Mouse (Mus musculus) stomach, postnatal 0 days (tissue): ENCODE measurements around the gene Magi1. TPM values are rescaled to one million over a fixed set of nuclear protein-coding genes. Genes with fewer than 3 reads are reported as not detected.

Experiments used
- ATAC-seq: fragments of 200-750 bp; cut with Nextera tagmentation; 2 replicates; pipeline ENCODE4 v1.8.0; 2017; ENCODE audit not compliant: low FRiP score, low TSS enrichment
- DNase-seq: peaks from one replicate; pipeline ENCODE4 v3.0.0-alpha.2; 2016; ENCODE audit warnings: low spot score
- H3K27ac ChIP-seq: fragments of 300-500 bp; sonication (generic); replicated peaks from 2 replicates; pipeline ENCODE4 v1.5.1; 2014; ENCODE audit warnings: mild to moderate bottlenecking, control low read depth
- H3K27me3 ChIP-seq: fragments of 300-500 bp; sonication (generic); 2 replicates; pipeline ENCODE4 v1.6.1; 2014; ENCODE audit warnings: low read length; ENCODE audit not compliant: control insufficient read depth, insufficient read depth
- H3K36me3 ChIP-seq: fragments of 300-500 bp; sonication (generic); 2 replicates; pipeline ENCODE4 v1.6.1; 2014; ENCODE audit warnings: low read length, mixed read lengths; ENCODE audit not compliant: control insufficient read depth, insufficient read depth
- H3K4me1 ChIP-seq: fragments of 300-500 bp; sonication (generic); replicated peaks from 2 replicates; pipeline ENCODE4 v1.6.1; 2014; ENCODE audit warnings: antibody characterized with exemption; ENCODE audit not compliant: control insufficient read depth, insufficient read depth
- H3K4me2 ChIP-seq: fragments of 300-500 bp; sonication (generic); replicated peaks from 2 replicates; pipeline ENCODE4 v1.6.1; 2014; ENCODE audit warnings: low read depth, mild to moderate bottlenecking, control low read depth, moderate library complexity
- H3K4me3 ChIP-seq: fragments of 300-500 bp; sonication (generic); 2 replicates; pipeline ENCODE4 v1.5.1; 2014; ENCODE audit warnings: low read depth, low read length, control low read depth
- H3K9ac ChIP-seq: fragments of 300-500 bp; sonication (generic); 2 replicates; pipeline ENCODE4 v1.6.1; 2014; ENCODE audit warnings: mild to moderate bottlenecking, low read length, control low read depth, mixed read lengths
- H3K9me3 ChIP-seq: fragments of 300-500 bp; sonication (generic); 2 replicates; pipeline ENCODE4 v1.6.1; 2016; ENCODE audit warnings: low read length; ENCODE audit not compliant: control insufficient read depth
- CTCF ChIP-seq: IDR thresholded peaks from 2 replicates; pipeline ENCODE4 v1.5.1; 2016; ENCODE audit warnings: antibody characterized with exemption, low read depth, mild to moderate bottlenecking, moderate library complexity
- EP300 ChIP-seq: optimal IDR thresholded peaks from 2 replicates; pipeline ENCODE3; 2016; ENCODE audit warnings: antibody characterized with exemption
- WGBS: fragments of 180-500 bp; shearing (Covaris S2); extraction: QIAGEN DNeasy Blood & Tissue Kit; methylation state at CpG from one replicate; pipeline ENCODE4 v1.1.7; 2014; 5-methylcytosine and 5-hydroxymethylcytosine counted together
- polyA plus RNA-seq: library from polyadenylated mRNA; unstranded; fragments of >200 nt; fragmentation: Nextera tagmentation; extraction: Ambion mirVana; gene quantifications from 2 replicates; pipeline ENCODE4 v1.2.1, GENCODE M21; 2015

Gene Magi1
- polyA plus RNA-seq, 1 experiment from 2014 or later = 4.4 TPM

DNA sequence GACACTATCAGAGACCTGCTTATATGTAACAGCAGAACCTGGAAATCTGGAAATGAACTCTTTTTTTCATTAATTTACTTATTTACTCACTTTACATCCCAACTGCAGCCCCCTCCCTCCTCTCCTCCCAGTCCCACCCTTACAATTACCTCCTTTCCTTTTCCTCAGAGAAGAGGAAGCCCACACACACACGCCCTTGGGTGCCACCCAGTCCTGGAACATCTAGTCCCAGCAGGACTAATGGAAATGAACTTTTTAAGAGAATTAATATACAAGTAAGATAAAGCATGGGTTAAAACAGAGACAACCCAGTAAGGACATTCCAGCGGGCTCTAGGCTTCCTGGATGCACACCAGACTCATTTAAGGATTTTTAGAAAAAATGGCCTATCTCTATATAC lies 46.8 kb downstream of the Magi1 start:
- H3K27ac ChIP-seq = no peak overlapping the region
- DNase-seq (no peak), ATAC-seq (no peak)
- H3K4me1 ChIP-seq = 0 out of 2 replicates have a peak, but pooled peaks cover 3% of the 10 kb centered on the region
- H3K9me3 ChIP-seq = no peaks in the 10 kb centered on the region
- no peaks in the 10 kb centered on the region for H3K27me3 ChIP-seq
- TF ChIP-seq EP300 = no peak
- TF ChIP-seq CTCF = no peak
- WGBS = 86% methylated on average over 2 of the region's 2 CpGs
- H3K4me3 ChIP-seq = no peak overlapping the region
- no peak overlapping the region for H3K4me2 ChIP-seq
- no peak overlapping the region for H3K9ac ChIP-seq
- H3K36me3 ChIP-seq = no peaks in the 10 kb centered on the region

DNA sequence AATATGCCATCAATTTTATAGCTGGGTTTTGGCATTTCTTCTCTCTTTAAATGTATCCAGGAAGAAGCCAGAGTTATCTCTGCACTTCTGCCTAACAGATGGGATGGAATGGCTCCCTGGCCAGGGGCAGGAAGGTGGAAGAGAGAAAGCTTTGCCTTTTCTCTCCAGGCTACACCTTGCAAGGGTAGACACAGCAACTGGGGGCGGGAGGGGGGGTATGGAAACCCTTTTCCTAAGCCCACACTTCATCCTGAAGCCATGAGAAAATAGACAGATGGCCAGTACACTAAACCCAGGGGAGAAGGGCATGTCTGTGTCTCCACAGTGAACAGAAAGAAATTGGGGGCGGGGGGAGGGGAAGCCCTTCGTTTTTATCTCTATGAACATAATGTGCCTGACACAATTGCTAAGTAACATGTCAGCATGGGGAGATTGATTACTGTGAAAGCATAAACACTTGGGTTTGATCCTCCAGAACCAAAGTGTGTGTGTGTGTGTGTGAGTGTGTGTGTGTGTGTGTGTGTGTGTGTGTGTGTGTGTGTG lies 51.4 kb downstream of the Magi1 start:
- H3K27ac ChIP-seq = no peak overlapping the region
- TF ChIP-seq CTCF (no peak), EP300 (no peak)
- WGBS = 49% methylated on average over 3 of the region's 3 CpGs
- ATAC-seq (no peak), DNase-seq (no peak)
- H3K36me3 ChIP-seq = no peaks in the 10 kb centered on the region
- H3K9ac ChIP-seq = no peak overlapping the region
- no peak overlapping the region for H3K4me3 ChIP-seq
- no peaks in the 10 kb centered on the region for H3K9me3 ChIP-seq
- H3K4me2 ChIP-seq = no peak overlapping the region
- no peaks in the 10 kb centered on the region for H3K27me3 ChIP-seq
- peaks cover 4% of the 10 kb centered on the region; the same call in 1 of the 2 replicates for H3K4me1 ChIP-seq

DNA sequence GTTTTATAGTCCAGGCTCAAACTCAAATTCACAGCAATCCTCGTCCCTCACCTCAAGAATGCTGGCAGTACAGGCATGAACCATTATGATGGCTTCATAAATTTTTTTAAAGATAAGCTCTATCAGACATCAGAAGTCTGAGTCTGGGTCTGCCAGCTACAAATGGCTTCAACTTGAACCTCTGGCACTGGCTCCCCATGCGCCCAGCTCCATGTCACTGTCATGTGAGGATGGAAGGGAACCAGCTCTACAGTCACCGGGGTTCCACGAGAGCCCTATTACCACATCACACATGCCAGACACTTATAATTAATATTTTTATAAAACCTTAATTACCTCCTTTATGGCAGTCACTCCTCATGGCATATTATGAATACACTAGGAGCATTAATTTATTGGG lies 51.9 kb downstream of the Magi1 start:
- TF ChIP-seq CTCF (no peak), EP300 (no peak)
- no peak overlapping the region for H3K4me3 ChIP-seq
- ATAC-seq (no peak), DNase-seq (no peak)
- H3K9ac ChIP-seq = no peak overlapping the region
- H3K4me1 ChIP-seq = peaks cover 4% of the 10 kb centered on the region; the same call in 1 of the 2 replicates
- H3K36me3 ChIP-seq = no peaks in the 10 kb centered on the region
- H3K9me3 ChIP-seq = no peaks in the 10 kb centered on the region
- H3K27me3 ChIP-seq = no peaks in the 10 kb centered on the region
- H3K4me2 ChIP-seq = no peak overlapping the region
- no peak overlapping the region for H3K27ac ChIP-seq
- 36% methylated on average over 4 of the region's 4 CpGs for WGBS

DNA sequence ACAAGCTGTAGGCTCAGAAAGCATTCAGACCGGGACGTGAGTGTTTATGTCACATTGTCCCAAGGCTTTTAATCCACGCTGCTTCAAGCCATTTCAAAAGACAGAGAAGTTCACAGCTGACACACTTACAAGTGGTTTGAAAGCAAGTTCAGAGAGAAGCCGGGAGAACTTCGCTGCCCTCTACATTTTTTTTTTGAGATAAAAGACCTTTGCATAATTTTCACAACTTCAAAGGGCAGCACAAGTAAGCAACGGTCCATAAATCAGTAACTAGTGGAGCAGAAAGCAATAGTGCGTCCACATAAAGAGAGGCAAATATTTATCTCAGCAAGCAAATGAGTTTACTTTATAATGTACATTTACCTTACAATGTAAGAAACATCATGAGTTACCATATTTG lies 52.4 kb downstream of the Magi1 start:
- 16% methylated on average over 7 of the region's 7 CpGs for WGBS

DNA sequence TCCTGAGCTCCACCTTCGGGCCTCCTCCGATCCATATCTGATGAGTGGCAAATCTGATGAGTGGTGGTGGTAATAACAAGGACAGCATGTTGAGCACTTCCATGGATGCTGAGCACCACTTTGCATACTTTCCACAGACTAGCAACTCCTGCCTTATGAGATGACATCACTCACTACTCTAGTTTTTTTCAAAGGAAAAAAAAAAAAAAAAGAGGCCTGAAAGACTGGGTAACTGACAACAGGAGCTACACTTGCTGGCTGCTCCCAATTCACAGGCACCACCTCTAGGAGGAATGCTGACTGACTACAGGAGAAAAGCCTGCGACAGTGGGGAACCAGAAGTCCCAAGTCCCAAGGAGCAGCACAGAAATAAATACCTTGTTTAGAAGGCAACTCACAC lies 52.8 kb downstream of the Magi1 start:
- H3K36me3 ChIP-seq = no peaks in the 10 kb centered on the region
- H3K27me3 ChIP-seq = no peaks in the 10 kb centered on the region
- ATAC-seq (peak; percentile 35; the same call in 1 of the 2 replicates), DNase-seq (no peak)
- no peaks in the 10 kb centered on the region for H3K9me3 ChIP-seq
- peaks cover 4% of the 10 kb centered on the region; the same call in 1 of the 2 replicates for H3K4me1 ChIP-seq
- no peak overlapping the region for H3K4me3 ChIP-seq
- peak overlapping the region; percentile 61 for H3K27ac ChIP-seq
- H3K9ac ChIP-seq = no peak overlapping the region
- WGBS = 26% methylated on average over 3 of the region's 3 CpGs
- H3K4me2 ChIP-seq = no peak overlapping the region
- TF ChIP-seq CTCF (0 out of 2 replicates have a peak, but pooled peaks have one; percentile 11), EP300 (no peak)

More for the DNA sequence above, 52.4 kb downstream of the Magi1 start:
- Histone ChIP-seq H3K36me3 (no peaks in the 10 kb centered on the region), H3K9me3 (no peaks in the 10 kb centered on the region), H3K27ac (peak overlapping the region; percentile 61), H3K4me3 (no peak overlapping the region), H3K4me2 (no peak overlapping the region), H3K9ac (no peak overlapping the region), H3K4me1 (peaks cover 4% of the 10 kb centered on the region; the same call in 1 of the 2 replicates), H3K27me3 (no peaks in the 10 kb centered on the region)
- DNase-seq (no peak), ATAC-seq (no peak)
- TF ChIP-seq EP300 = no peak
- TF ChIP-seq CTCF = no peak

DNA sequence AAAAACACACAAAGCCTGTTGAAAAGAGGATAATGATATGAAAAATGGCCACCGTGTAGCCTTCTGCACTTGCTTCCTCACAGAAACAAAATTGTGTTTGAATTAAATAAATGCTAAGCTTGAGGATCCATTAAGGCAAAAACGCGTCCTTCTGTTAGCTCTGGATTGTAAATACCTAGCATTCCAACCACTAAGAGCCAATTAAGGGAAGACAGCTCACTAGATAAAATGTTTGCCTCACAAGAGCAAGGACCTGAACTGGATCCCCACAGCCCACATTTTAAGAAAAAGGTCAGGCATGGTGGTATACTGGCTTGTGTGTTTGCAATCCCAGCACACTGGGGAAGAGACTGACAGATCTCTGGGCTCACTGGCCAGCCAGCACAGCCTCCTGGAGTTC lies 53.6 kb downstream of the Magi1 start:
- H3K4me3 ChIP-seq = no peak overlapping the region
- H3K27ac ChIP-seq = 0 out of 2 replicates have a peak overlapping the region, but pooled peaks have one; percentile 30
- TF ChIP-seq EP300 (no peak), CTCF (no peak)

More for the DNA sequence above, 53.6 kb downstream of the Magi1 start:
- Histone ChIP-seq H3K9ac (no peak overlapping the region), H3K4me1 (peaks cover 4% of the 10 kb centered on the region), H3K36me3 (no peaks in the 10 kb centered on the region), H3K4me2 (no peak overlapping the region), H3K9me3 (no peaks in the 10 kb centered on the region), H3K27me3 (no peaks in the 10 kb centered on the region)
- no peak for DNase-seq
- ATAC-seq = no peak
- 27% methylated on average over 3 of the region's 3 CpGs for WGBS
